Mouse (Mus musculus): ENCODE data around the gene Nr4a2. TPM values are rescaled to one million over a fixed set of nuclear protein-coding genes. Genes with fewer than 3 reads are reported as not detected.

Gene Nr4a2
- polyA plus RNA-seq (2011; ENCODE audit: insufficient read length, low read depth, missing spikeins) = 5.7 and 8.1 TPM in 2 replicates

GRCm38 (mm10) chr2:57123991-57124840 lies at the start of gene Nr4a2:
TSS of gene Nr4a2 (minus strand) at chr2:57124003.
- Histone ChIP-seq H3K4me3 (ENCODE audit: insufficient read depth, low read length) (peak within 1 kb of the TSS; percentile 98), H3K27ac (ENCODE audit: insufficient read depth, low read length) (peak within 1 kb of the TSS; percentile 70), H3K4me1 (ENCODE audit: control insufficient read depth, insufficient read depth, low read length) (peaks cover 3% of the 10 kb centered on the region; the same call in 1 of the 2 replicates)
- TF ChIP-seq POLR2A (IDR thresholded peaks at IDR 0.05; ENCODE audit: low read depth, low read length) = peak; percentile 55; the same call in 1 of the 2 replicates
- no peak for TF ChIP-seq CTCF (IDR thresholded peaks at IDR 0.05; ENCODE audit: borderline replicate concordance, insufficient read depth, low read length)

GRCm38 (mm10) chr2:57165416-57165815 lies 41.6 kb upstream of the Nr4a2 start:
- TF ChIP-seq POLR2A (IDR thresholded peaks at IDR 0.05; ENCODE audit: low read depth, low read length) (no peak), CTCF (IDR thresholded peaks at IDR 0.05; ENCODE audit: borderline replicate concordance, insufficient read depth, low read length) (no peak)
- Histone ChIP-seq H3K27ac (ENCODE audit: insufficient read depth, low read length) (no peak overlapping the region), H3K4me3 (ENCODE audit: insufficient read depth, low read length) (no peak overlapping the region), H3K4me1 (ENCODE audit: control insufficient read depth, insufficient read depth, low read length) (no peaks in the 10 kb centered on the region)

GRCm38 (mm10) chr2:57156814-57157213 lies 33.0 kb upstream of the Nr4a2 start:
- Histone ChIP-seq H3K4me1 (ENCODE audit: control insufficient read depth, insufficient read depth, low read length) (no peaks in the 10 kb centered on the region; the same call in 1 of the 2 replicates), H3K4me3 (ENCODE audit: insufficient read depth, low read length) (no peak overlapping the region), H3K27ac (ENCODE audit: insufficient read depth, low read length) (peak overlapping the region; percentile 57; the same call in 1 of the 2 replicates)
- TF ChIP-seq POLR2A (IDR thresholded peaks at IDR 0.05; ENCODE audit: low read depth, low read length) = no peak
- no peak for TF ChIP-seq CTCF (IDR thresholded peaks at IDR 0.05; ENCODE audit: borderline replicate concordance, insufficient read depth, low read length)

- no peak overlapping the region for H3K27ac ChIP-seq (ENCODE audit: insufficient read depth, low read length)
- no peaks in the 10 kb centered on the region for H3K4me1 ChIP-seq (ENCODE audit: control insufficient read depth, insufficient read depth, low read length)
- no peak overlapping the region for H3K4me3 ChIP-seq (ENCODE audit: insufficient read depth, low read length)
- TF ChIP-seq CTCF (IDR thresholded peaks at IDR 0.05; ENCODE audit: borderline replicate concordance, insufficient read depth, low read length) = no peak
- no peak for TF ChIP-seq POLR2A (IDR thresholded peaks at IDR 0.05; ENCODE audit: low read depth, low read length)
Measured at GRCm38 (mm10) chr2:57149796-57150195, 26.0 kb upstream of the Nr4a2 start.

GRCm38 (mm10) chr2:57148231-57148630 lies 24.4 kb upstream of the Nr4a2 start:
- TF ChIP-seq POLR2A (IDR thresholded peaks at IDR 0.05; ENCODE audit: low read depth, low read length) = no peak
- TF ChIP-seq CTCF (IDR thresholded peaks at IDR 0.05; ENCODE audit: borderline replicate concordance, insufficient read depth, low read length) = no peak
- Histone ChIP-seq H3K27ac (ENCODE audit: insufficient read depth, low read length) (no peak overlapping the region), H3K4me3 (ENCODE audit: insufficient read depth, low read length) (no peak overlapping the region), H3K4me1 (ENCODE audit: control insufficient read depth, insufficient read depth, low read length) (no peaks in the 10 kb centered on the region)

- no peak overlapping the region for H3K27ac ChIP-seq (ENCODE audit: insufficient read depth, low read length)
- no peaks in the 10 kb centered on the region for H3K4me1 ChIP-seq (ENCODE audit: control insufficient read depth, insufficient read depth, low read length)
- no peak overlapping the region for H3K4me3 ChIP-seq (ENCODE audit: insufficient read depth, low read length)
- TF ChIP-seq CTCF (IDR thresholded peaks at IDR 0.05; ENCODE audit: borderline replicate concordance, insufficient read depth, low read length) (no peak), POLR2A (IDR thresholded peaks at IDR 0.05; ENCODE audit: low read depth, low read length) (no peak)
Measured at GRCm38 (mm10) chr2:57145646-57146421, 22.0 kb upstream of the Nr4a2 start.

GRCm38 (mm10) chr2:57138594-57138993 lies 14.8 kb upstream of the Nr4a2 start:
- TF ChIP-seq POLR2A (IDR thresholded peaks at IDR 0.05; ENCODE audit: low read depth, low read length) (no peak), CTCF (IDR thresholded peaks at IDR 0.05; ENCODE audit: borderline replicate concordance, insufficient read depth, low read length) (no peak)
- no peaks in the 10 kb centered on the region for H3K4me1 ChIP-seq (ENCODE audit: control insufficient read depth, insufficient read depth, low read length)
- H3K27ac ChIP-seq (ENCODE audit: insufficient read depth, low read length) = no peak overlapping the region
- H3K4me3 ChIP-seq (ENCODE audit: insufficient read depth, low read length) = no peak overlapping the region

- H3K4me1 ChIP-seq (ENCODE audit: control insufficient read depth, insufficient read depth, low read length) = no peaks in the 10 kb centered on the region
- no peak overlapping the region for H3K27ac ChIP-seq (ENCODE audit: insufficient read depth, low read length)
- TF ChIP-seq CTCF (IDR thresholded peaks at IDR 0.05; ENCODE audit: borderline replicate concordance, insufficient read depth, low read length) (no peak), POLR2A (IDR thresholded peaks at IDR 0.05; ENCODE audit: low read depth, low read length) (no peak)
- no peak overlapping the region for H3K4me3 ChIP-seq (ENCODE audit: insufficient read depth, low read length)
Measured at GRCm38 (mm10) chr2:57127461-57127860, 3.7 kb upstream of the Nr4a2 start.

- no peak for TF ChIP-seq POLR2A (IDR thresholded peaks at IDR 0.05; ENCODE audit: low read depth, low read length)
- no peak for TF ChIP-seq CTCF (IDR thresholded peaks at IDR 0.05; ENCODE audit: borderline replicate concordance, insufficient read depth, low read length)
- Histone ChIP-seq H3K4me3 (ENCODE audit: insufficient read depth, low read length) (no peak overlapping the region), H3K4me1 (ENCODE audit: control insufficient read depth, insufficient read depth, low read length) (no peaks in the 10 kb centered on the region), H3K27ac (ENCODE audit: insufficient read depth, low read length) (no peak overlapping the region)
Measured at GRCm38 (mm10) chr2:57125891-57126290, 2.1 kb upstream of the Nr4a2 start.

All from embryonic fibroblast, embryonic 13.5 days (primary cell).